Mouse (Mus musculus): Measurements from ENCODE around the gene Unc93a.
"Not testable (repeated sequence)": the region's sequence is repeated elsewhere in the genome, so short reads cannot be mapped to it uniquely, and the experiment has no call there.

DNA sequence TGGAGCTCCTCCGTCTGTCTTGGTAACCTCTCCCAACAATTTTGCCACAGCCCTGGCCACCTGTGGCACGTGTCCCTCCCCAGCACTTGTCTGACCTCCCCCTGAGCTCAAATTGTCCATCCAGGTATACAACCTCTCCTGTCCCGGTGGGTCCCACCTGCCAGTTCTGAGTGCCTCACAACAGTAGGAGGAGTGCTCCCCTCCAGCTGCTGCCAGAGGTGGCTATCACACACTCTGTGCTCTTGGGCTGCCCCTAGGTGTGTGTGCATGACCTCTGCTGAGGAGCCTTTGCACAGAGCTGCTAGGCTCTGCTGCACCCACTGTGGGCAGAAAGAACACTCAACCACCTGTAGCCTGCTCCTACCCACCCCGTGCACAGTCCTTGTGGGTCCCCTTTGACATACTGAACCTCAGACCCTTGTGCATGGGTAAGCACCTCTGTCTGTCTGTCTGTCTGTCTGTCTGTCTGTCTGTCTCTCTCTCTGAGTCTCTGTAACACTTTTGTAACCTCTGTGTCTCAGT is 63.7 kb downstream of the Unc93a start:
- not testable (repeated sequence) for TF ChIP-seq POLR2A, CTCF (IDR thresholded peaks at IDR 0.05; ENCODE audit: insufficient read depth, low read depth, low read length)
